Mouse (Mus musculus) kidney, adult 18-20 months (tissue): ENCODE measurements around the gene Akap6.

ENCODE experiments used
- DNase-seq: peaks from one replicate; pipeline ENCODE4 v3.0.0; 2021

Akap6 gene

DNA sequence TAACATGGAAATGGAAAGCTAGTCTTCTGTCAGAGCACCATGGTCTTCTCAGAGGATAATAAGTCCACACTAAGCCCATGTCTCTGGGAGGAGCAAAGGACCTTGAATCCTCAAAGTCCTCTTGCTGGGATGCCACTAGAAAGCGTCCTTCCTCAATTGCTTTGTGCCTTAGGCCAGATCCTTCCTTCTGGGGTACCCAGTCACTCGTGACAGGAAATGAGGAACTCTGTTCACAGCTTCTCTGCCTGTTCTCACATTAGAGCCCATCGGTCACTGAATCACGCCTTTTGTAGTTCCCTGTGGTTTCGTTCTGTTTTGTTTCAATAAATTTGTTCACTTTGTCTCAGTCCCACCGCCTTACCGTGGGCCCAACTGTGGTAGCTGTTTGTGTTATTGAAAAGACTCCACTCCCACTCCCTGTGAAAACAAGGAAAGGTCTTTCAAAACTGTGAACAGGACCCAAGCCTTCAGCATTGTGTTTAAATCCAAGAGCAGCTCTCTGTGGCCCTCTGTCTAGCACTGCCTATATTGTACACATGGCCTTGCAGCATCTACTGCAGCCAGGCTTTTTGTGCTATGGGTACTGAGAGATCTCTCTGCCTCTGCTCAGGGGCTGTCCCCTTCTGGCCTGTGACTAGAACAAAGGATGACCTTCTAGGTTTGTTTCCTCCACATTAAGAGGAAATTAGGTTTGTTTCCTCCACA, 151.3 kb downstream of the Akap6 start:
- no peak for DNase-seq

GRCm38 (mm10) chr12:52851221-52851620, 152.0 kb downstream of the Akap6 start:
- no peak for DNase-seq

DNA sequence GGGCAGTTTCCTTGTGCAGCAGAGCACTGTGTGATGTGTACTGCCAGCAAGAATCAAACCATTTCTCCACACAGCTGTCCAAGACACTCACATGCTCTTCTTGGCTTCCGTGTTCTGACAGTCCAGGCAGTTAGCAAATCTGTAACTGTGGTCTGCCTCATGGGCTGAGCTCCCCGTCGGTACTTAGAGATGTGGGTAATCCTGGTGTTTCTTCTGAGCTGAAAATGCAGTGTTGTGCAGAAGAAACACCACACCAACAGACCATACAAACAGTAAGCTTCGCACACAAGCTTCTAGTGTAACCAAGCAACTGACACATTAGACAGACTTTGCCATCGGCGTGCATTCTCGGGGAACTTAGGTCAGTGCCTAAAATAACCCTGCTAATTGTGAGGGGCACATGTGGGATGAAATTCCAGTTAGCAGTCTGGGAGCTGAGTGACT, 155.1 kb downstream of the Akap6 start:
- DNase-seq: no peak

GRCm38 (mm10) chr12:52856104-52856503, 156.9 kb downstream of the Akap6 start:
- DNase-seq: no peak

GRCm38 (mm10) chr12:52857306-52857705, 158.1 kb downstream of the Akap6 start:
- no peak for DNase-seq

- DNase-seq: no peak
Observed at GRCm38 (mm10) chr12:52861922-52862321, 162.7 kb downstream of the Akap6 start.

DNA sequence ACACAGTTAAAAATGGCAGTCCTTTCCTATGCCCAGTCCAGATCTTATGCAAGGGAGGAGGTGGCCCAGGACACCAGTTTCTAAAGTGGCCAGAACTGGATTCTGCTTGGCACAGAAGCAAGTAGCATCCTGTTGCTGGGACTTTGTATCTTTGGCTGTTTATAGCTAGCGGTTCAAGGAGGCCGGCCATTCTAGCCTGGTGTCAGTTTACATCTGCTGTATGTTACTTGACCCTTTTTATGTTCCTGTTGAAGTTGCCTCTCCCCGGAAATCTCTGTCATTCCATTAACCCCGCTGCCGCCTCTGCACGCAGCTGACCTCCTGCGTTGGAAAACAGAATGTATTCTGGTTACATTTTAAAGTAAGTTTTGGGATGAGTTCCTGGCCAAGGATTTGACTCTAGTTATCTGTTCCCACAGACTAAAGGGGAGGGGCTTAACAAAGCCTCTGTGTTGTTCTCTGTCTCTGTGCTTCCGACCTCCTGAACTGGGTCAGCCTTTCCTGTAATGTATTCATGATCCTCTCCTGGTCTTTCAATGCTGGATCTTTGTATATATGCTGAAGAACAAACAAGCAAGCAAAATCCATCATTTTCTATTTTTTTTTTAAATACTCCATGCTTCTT, 168.9 kb downstream of the Akap6 start:
- no peak for DNase-seq

- no peak for DNase-seq
Observed at GRCm38 (mm10) chr12:52871604-52872003, 172.4 kb downstream of the Akap6 start.

GRCm38 (mm10) chr12:52874332-52874923, 175.2 kb downstream of the Akap6 start:
- DNase-seq: no peak

DNA sequence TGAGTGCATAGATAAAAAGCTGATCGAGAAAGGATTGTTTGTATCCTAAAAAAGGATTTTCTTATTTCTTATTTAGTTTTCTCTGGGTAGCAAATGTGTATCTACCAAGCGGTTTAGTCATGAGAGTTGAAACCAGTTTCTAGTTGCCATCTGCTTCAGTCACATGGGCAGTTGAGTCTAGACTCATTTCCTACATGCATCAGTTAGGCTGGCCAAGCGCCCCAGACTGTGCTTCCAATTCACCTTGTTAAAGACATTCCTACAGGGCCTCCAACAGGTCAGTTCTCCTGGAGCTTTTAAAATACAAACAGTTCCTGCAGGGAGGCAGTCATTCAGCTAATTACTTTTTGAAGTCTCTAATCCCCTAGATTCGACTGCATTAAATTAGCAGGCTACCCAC, 176.9 kb downstream of the Akap6 start:
- DNase-seq: no peak

- DNase-seq: no peak
Observed at GRCm38 (mm10) chr12:52876978-52877769, 178.0 kb downstream of the Akap6 start.

- DNase-seq: no peak
Observed at GRCm38 (mm10) chr12:52879324-52879723, 180.1 kb downstream of the Akap6 start.

GRCm38 (mm10) chr12:52892519-52892918, 193.3 kb downstream of the Akap6 start:
- no peak for DNase-seq

DNA sequence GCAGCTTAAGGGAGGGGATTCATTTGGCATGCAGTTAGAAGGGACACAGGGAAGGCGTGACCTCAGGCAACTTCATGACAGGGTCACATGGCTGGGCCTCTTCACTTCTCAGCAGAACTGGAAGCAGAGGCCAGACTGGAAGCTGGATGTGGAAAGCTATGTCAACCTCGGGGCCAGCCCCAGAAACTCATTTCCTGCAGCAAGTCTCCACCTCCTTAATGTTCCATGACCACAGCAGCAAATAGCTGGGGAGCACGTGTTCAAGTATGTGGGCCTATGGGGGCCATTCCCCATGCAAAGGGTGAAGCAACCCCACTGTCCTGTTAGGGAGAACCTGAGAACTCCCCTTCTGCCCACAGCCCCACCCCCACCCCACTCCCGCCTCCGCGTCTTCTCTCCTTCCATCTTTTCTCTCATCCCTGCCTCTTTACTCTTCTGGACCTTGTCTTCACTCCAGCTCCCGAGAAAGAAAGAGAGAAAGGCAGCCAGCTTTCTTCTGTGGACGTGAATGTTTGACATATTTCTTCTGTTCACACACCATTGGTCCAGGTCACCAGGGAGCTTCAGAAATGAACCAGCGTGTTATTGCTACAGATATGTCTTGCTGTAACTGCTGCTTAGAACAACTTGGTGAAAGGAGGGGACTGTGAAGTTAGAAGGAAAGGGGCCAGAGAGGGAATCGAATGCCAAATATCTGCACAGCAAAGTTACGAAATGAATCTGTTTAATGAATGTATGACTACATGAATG, 194.6 kb downstream of the Akap6 start:
- DNase-seq: no peak

DNA sequence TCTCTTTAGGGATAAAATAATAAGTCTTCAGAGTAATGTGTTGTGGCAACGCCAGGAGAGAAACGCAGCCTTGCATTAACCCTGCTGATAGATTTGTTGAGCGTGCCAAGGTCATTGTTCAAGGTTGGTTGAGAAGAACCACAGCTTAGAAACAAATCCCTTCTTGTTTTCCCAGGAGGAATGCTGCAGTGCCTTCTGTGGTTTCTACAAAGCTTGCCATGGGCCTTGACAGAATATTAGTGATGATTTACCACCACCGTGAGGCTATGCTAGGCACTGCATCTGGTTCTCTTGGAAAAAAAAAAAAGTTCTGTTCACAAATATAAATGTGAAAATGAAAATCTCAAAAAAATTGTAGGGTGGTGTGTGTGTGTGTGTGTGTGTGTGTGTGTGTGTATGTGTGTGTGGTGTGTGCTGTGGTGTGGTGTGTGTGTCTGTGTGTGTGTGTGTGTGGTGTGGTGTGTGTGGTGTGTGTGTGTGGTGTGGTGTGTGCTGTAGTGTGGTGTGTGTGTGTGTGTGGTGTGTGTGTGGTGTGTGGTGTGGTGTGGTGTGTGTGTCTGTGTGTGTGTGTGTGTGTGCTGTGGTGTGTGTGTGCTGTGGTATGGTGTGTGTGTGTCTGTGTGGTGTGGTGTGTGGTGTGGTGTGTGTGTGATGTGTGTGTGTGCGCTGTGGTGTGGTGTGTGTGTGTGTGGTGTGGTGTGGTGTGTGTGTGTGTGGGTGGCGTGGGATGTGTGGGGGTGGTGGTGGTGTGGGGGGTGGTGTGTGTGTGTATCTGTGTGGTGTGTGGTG, 196.7 kb downstream of the Akap6 start:
- peak; percentile 37 for DNase-seq

DNA sequence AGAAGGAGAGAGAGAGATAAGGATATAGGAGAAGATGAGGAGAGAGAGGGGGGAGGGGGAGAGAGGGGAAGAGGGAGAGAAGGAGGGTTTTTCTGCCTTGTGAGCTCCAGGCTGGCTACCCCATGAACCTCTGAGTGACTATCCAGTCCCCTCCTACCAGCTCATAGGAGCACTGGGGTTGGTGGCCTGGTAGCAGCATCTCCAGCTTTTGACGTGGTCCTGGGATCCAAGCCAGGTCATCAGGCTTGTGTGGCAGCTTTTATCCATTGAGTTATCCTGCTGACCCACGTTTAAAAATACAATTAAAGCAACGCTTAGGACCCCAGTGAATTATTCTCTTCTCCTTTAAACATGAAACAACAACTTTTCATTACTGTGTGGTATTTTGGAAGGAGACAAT, 197.6 kb downstream of the Akap6 start:
- DNase-seq: no peak

DNA sequence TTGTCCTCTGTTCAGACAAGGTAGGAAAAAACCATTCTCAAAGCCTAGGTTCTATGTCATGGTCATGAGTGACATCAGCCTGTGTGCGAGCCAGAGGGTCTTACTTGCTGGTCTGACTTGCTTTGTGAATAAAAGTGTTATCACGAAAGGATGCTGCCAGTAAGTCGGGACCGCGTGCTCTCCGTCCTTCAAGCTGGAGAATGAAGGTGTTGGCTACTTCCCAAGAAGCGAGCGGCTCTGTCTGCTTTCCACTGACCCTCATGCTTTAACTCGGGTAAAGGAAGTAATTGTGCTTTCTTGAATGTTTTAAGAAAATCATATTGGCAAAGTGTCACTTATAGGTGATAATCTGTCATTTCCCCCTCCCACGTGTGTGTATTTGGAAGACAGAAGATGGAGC, 198.9 kb downstream of the Akap6 start:
- DNase-seq: no peak

GRCm38 (mm10) chr12:52904046-52904445, 204.9 kb downstream of the Akap6 start:
- DNase-seq: no peak

DNA sequence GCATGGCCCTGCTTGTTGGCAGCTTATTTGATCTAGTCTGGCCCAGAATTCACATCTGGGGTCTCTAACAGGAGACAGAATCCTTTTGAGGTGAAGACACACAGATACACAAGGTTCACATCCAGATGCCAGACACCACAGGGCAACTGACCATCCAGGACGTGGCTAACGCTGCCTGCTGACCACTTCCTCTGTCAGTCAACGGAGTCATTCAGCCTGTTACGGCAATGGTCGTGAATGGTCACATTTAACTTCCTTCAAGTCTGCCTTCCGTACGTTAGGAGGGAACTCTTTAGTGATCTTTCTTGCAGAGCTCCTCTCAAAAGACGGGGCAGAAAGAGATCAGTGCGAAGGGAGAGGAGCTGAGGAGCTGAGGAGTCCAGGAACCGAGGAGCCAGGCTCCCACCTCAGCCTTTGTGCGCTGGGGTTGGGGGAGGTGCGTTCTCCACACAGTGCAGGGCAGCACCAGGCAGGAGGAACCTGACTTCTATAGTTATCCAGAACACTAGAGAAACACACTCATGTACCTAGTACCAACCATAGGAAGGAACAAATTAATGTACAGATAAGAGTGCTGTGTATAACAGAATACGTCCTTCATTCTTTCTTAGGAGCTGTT, 209.4 kb downstream of the Akap6 start:
- DNase-seq: no peak

- no peak for DNase-seq
Observed at GRCm38 (mm10) chr12:52910345-52910744, 211.2 kb downstream of the Akap6 start.

DNA sequence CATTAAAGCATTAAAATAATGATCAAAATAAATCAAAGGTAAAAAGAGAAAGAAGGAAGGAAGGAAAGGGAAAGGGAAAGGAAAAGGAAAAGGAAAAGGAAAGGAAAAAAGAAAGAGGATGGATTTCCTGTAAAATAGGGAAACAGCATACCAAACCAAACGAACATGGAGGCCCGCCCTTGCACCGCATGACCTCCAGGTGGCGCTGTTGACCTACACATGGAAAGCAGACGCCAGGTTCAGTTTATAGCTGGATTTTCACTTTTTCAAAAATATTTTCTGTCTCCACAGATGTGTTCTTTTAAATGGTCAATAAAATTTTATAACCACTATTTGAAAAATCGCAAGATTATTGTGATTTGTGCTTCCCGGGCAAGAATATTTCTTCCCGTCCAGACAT, 211.6 kb downstream of the Akap6 start:
- DNase-seq: peak; percentile 71
